Mouse (Mus musculus) left cerebral cortex, adult 9 months (tissue): ENCODE measurements around the gene Mlst8.

Source experiments
- DNase-seq, 2 experiments: peaks; one replicate each; pipeline ENCODE4 v3.0.0; 2022; ENCODE audit warnings: low spot score in 2 of 2

The Mlst8 gene

DNA sequence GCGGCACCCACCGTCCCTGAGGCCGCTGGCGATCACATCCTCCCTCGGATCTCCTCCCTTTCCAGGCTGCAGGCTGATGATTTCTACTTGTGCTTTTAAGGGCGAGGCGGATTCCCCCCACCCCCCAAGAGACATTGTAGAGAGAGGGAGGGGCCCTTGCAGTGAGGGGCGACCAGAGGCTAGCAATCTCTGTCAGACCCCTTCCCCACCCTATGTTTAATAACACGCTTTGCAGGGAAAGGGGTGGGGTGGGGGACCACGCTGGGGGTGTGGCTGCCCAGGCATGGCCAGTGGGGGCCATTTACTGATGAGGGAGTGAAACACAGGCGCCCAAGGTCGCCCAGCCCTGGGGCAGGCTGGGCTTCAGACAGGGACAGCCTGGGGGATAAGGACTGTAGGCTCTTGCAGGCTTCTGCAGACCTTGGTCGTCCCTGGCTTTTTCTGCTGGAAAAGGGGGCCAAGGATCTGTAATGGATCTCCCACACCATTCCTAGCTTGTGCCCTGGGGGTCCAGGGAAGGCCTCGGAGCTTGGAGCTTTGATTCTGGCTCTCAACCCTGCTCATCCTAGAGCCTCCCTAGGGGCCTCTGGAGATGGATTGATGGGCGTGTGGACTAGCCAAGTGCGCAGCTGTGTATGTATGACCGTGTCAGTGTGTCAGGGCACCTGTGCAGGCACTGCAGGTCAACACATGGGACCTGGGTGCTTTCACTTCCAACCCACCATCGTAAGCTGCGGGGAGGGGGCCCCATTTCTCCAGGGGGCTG is 10.6 kb upstream of the Mlst8 start:
- DNase-seq = no peak

DNA sequence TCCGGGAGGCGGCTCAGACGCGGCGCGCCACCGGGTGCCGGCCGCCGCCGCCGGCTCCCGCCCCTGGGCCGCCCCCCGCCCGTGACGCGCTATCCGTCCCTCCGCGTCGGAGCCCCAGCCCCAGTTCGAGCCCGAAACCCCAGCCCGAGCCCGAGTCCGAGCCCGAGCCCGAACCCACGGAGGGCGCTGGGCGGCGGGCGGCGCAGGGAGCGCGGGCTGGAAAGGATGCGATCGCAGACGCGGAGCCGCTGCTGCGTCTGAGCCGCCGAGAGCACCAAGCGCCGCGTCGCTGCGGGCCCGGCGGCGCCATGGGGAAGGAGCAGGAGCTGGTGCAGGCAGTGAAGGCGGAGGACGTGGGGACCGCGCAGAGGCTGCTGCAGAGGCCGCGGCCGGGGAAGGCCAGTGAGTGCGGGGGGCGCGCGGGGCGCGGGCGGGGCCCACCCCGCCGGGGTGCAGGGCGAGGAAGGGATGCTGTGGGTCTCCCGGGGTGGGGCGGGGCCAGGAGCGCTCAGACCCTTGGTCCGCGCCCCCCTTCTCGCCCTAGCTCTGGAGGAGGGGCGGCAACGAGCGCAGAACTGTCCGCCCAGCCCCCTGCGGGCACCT is 9.9 kb upstream of the Mlst8 start:
- DNase-seq = no peak

DNA sequence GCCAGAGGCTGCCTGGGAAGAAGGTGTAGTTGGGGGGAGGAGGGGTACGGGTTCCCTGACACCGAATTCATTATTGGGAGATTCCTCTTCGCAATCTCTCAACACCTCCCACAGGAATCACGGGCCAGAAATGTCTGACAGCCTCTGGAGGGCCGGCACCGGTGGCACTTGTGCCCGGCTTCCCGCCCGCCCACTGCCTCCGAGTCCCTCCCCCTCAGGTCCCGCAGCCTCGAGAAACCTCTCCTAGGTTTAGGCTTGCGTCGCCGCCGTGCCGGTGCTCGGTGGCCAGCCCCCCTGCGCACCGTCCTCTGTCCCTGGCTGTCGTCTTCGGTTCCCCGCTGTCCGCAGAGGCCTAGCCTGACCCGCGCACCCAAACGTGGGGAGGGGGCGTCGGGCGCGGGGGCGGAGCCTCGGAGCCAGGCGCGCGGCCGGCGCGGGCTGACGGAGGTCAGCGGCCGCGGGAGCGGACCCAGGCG is 9.3 kb upstream of the Mlst8 start, which contains the start of gene Caskin1:
Gene Caskin1 (plus strand): TSS at position 416 of the 476 bp plus-strand sequence.
- peak in 1 of 2 experiments; percentile 62 for DNase-seq

DNA sequence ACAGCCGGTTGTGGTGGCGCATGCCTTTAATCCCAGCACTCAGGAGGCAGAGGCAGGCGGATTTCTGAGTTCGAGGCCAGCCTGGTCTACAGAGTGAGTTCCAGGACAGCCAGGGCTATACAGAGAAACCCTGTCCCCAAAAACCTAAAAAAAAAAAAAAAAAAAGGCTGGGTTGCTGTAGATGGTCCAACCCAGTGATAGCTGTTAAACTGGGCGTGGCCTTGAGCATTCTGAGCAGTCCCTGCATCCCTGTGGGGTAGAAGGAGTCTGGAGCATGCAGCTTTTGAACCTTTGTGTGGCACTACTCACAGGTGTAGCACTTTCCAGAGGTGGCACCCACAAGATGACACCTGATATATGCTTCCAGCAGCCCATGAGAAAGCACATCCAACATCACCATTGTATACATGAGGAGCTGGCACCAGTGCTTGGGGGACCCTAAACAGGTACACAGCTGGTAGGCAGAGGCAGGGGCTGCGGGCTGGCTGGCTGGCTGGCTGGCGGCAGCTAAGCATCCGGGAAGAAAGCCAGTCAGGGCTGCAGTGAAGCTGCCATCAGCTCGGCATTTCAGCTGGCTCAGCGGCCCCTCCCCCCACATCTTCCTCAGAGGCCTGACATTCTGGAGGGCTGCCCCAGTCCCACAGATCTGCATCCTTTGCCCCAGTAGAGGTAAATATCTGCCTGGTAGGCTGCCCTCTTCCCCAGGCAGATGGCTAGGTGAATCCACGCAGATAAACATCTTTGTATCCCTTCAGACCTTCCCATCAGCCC is 6.4 kb upstream of the Mlst8 start:
- DNase-seq = no peak

DNA sequence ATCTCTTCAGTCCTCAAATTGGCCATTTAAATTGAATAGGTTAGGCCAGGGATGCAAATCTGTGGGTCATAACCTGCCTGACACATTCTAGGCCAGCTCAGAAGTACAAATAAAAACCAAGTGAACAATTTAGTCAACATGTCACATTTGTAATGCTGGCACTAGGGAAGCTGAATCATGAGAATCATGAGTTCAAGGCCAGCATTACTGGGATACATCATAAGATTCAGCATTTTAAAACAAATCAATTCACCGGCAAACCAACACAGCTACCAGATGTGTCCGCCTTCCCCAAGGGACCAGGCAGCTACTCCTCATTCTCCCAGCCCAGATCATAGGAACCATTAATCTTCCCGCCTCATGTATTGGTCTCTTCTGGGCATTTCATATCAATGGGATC is 4.6 kb upstream of the Mlst8 start:
- no peak for DNase-seq

DNA sequence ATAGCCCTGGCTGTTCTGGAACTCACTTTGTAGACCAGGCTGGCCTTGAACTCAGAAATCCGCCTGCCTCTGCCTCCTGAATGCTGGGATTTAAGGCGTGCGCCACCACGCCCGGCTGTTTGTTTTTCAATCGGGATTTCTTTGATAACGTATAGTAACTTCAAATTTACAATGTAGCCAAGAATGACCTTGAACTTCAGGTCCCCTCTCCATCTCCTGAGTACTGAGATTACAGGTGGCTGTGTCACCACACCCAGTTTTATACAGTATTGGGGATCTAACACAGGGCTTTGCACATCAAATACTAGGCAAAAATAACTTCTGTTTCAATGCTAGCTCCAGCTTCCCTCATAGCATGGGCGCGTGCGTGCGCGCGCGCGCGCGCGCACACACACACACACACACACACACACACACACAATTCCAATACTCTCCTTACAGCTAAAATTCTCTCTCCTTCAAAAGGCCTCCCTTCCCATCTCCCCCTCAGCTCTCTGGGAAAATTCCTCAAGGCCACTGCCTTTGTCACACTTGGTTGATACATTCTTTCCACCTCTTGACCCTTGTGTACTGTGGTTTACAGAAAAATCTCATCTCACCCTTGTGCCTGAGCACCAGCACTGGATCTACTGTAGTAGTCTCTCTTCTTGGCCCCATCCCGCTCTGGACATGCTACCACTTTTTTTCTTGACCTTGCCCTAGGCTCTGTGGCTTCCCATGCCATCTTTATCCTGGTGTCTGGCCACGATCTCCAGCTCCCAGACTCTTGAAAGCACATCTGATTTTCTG is 2.3 kb upstream of the Mlst8 start:
- DNase-seq = no peak

DNA sequence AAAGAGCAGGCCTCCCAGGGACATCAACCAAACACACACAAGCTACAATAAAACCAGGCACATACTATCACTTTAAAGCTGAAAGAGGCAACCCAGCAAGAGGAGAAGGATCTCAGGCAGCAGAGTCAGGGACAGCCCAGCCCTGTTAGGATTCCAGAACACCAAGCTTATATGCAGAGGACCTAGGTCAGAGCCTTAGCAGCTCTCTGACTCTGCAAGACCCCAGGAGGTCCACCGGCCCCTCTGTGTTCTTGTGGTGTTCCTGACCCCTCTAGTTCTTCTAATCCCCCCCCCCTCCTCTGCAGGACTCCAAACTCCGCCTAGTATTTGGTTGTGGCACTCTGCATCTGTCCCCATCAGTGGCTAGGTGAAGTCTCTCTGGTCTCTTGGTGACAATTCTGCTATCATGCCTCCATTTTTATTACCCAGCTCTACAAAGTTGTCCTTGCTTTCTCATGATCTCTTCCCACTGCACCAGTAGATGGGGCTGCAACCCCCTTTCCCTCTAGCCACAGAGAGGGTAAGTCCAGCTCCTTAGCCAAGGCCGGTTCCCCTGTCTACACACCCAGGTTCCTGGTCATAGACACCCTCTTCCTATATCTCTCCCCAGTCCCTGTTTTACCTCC is 1.4 kb upstream of the Mlst8 start:
- DNase-seq = no peak

DNA sequence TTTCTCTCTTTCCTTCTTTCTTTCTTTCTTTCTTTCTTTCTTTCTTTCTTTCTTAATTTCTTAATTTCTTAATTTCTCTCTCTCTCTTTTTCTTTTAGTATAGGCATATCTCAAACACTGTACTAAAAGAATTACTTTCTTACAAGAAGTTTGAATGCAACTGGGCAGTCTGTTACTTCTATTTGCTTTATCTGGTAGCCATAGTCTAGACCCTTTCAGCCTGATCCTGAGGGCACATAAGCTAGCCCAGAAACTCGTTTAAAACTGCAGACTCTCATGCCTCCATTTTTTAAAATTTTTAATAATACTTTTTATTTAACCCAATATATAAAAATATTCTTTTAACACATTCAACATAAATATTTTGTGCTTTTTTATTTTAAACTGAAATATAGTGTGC is 553 bp upstream of the Mlst8 start:
- no peak for DNase-seq

DNA sequence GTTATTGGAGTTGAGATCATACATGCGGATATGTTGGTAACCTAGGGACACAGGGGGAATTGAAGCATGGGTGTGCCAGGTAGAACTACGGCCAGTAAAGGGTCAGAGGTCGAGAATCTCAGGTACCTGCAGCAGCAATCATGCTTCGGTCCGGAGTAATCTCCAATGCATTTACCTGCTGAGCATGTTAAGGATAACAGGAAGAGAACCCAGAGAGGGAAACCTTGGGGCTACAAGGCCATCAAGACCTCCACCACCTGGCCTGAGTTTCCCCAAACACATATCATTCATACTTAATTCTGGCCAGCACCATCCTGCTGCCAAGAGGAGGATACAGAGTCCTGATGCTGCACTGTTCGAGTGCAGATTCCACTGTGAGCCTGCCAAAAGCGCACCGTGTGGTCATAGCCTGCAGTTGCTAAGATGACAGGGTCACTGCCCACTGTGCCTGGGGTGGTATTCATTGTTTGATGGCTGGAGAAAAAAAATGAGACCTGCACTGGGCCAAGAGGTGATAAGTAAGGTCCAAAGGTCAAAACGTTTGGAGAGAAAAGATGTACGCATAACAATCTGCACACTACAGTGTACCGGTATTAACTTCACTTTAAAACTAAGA is 785 bp downstream of the Mlst8 start:
- no peak for DNase-seq

DNA sequence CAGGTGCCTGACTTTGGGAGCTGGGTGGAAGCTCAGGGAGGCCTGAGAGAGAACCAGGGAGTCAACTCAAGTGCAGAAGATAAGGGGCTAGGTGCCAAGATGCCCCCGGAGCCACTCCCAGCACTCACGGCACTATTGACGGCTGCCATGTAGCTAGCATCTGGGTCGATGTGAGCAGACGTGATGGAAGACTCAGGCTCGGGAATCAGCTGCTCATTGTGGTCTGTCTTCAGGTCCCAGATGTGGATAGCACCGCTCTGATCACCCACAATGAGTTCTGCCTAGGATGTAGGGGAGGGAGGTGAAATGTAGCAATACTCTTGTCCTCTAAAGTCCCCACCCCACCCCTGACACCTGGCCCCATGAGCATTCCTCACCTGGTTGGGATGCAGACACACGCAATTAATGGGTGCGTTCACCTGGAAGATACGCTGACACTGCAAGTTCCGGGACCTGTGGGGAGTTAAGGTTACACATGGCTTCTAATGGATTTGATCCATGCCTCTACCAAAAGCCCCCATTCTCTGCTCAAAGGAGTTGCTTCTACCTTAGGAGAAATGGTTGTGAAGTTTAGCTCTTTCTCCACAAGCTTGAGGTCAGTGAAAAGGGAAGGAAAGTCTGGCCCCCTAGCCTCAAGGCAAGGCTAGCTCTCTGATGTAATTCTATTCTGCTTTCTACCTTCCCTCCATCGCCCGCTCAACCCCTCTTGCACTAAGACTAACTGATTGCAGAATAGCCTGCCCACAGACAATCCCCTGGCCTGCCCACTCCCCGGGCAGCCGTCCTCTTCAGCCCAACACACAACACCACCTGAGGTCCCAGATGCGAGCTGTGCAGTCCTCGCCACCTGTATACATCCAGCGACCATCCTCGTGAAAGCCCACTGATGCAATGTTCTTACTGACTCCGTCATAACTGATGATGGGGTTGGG is 1.6 kb downstream of the Mlst8 start:
- no peak for DNase-seq

DNA sequence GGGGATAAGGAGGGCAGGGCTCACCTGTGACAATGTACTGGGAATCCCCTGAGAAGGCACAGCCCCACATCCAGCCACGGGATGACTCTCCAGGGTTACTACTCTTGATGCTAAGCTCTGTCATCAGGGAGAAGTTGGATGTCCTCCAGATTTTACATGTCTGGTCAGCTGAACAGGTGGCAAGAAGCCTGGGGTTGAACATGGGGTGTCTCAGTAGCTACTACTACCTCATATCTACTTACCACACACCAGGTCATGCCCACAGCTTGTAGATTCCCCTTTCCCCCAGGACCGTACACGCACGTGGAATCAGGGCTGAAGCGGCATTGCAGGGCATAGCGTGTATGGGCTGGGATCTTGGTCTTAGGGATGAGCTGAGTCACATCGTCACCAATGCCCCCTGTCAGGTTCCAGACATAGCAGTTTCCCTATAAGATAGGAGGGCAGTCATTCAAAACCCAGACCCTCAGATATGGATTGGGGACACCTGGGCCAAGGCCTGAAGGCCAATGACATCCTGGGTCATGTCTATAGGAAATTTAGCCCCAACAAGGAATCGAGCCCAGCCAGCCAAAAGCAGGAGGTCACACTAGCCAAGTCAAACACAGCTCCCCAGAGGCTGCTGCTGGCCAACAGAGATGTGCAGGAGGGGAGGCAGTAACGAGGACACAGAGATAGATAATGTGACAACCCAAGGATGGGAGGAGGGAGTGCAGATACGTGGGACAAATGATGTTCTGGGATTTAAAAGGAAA is 2.7 kb downstream of the Mlst8 start:
- DNase-seq = no peak

DNA sequence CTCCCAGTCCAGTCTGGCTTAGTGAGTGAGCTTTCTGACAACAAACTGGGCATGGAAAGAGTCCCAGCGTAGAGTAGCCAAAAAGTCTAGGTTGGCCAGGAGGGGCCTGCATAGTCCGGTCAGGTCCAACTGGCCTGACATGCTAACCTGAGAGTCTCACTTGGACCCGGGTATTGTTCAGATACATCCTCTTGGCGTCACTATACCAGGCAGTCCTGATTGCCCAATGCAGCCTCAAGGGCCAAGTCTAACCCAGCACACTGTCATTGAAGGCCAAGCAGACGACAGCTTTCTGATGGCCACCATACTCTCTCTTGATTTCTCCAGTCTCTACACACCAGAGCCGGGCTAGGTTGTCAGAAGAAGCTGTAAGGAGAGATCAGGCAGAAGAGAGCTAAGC is 3.3 kb downstream of the Mlst8 start:
- DNase-seq = no peak

DNA sequence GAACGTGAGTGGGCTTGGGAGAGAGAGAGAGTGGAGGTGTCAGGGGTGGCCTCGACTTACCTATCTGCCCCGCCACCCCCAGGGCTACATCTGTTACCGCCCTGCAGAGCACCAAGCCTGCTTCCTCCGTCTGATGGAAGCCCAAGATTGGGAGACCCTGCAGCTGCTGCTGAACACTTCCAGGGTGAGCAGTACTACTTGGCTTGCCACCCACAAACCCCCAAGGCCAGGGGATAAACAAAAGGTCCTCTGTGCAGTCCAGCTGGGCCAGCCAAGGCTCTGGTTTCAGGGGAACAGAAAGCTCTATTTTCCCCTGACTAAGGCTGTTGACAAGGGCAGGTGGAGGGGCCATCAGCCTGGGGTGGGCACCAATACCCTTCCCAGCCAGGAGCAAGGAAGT is 4.3 kb downstream of the Mlst8 start:
- DNase-seq = peak in 1 of 2 experiments; percentile 62

DNA sequence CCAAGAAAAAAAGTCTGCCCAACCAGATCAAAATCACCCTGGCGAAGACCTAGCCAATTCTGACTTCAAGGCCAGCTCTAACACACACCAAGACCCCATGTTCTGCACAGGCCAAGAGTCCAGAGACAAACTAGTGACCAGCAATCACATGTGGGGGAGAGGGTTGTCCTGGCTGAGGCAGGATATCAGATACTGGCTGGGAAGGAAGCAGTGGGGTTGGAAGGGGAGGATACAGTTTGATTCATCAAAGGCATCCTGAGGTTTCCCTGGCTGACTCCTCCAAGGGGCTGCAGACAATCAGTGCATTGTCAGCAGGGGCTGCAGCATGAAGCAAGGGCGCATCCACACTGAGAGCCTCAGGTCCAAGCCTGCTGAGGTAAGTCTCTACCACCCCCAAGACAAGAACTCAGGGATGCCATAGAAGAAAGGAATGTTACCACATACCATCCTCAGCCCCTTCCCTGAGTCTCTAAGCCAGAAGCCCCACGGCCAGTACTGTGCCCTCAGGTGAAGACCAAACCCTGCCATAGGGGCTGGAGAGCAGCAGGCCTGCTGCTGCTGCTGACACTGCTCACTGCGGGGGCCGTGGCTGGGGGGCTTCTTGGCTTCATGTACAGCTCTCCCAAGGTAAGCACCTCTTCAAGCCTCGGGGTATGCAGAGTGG is 5.1 kb downstream of the Mlst8 start, which contains the start of gene Bricd5:
Gene Bricd5 (plus strand): TSS at position 273 of the 664 bp plus-strand sequence.
- no peak for DNase-seq

DNA sequence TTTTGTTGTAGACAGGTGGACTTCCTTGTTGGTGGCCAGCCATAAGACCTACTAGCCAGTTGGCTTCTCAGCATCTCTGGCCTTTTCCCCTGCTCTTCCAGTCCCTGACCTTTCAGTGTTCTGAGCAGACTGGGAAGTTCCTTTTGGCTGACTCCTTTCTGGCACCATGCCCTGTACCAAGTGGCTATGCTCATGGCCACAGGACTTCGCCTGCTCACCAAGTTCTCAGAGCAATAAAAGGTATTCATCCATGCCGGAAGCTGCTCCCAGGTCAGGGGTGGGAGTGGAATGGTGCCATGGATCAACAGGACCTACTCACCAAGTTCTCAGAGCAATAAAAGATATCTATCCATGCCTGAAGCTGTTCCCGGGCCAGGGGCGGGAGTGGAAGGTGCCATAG is 6.4 kb downstream of the Mlst8 start:
- DNase-seq = no peak

DNA sequence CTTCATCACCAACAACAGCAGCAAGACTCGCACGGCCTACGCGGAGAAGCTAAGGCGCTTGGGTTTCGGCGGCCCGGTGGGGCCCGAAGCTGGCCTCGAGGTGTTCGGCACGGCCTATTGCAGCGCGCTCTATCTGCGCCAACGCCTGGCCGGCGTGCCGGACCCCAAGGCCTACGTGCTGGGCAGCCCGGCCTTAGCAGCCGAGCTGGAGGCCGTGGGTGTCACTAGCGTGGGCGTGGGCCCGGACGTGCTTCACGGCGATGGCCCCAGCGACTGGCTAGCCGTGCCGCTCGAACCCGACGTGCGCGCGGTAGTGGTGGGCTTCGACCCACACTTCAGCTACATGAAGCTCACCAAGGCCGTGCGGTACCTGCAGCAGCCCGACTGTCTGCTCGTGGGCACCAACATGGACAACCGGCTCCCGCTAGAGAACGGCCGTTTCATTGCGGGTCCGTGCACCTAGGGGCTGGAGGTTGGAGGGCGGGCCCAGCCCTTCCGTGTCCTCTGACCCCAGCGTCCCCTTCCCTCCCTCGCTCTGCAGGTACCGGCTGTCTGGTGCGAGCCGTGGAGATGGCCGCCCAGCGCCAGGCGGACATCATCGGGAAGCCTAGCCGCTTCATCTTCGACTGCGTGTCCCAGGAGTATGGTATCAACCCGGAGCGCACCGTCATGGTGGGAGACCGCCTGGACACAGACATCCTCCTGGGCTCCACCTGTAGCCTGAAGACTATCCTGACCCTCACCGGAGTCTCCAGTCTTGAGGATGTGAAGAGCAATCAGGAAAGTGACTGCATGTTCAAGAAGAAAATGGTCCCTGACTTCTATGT is 8.0 kb downstream of the Mlst8 start:
- DNase-seq = no peak

DNA sequence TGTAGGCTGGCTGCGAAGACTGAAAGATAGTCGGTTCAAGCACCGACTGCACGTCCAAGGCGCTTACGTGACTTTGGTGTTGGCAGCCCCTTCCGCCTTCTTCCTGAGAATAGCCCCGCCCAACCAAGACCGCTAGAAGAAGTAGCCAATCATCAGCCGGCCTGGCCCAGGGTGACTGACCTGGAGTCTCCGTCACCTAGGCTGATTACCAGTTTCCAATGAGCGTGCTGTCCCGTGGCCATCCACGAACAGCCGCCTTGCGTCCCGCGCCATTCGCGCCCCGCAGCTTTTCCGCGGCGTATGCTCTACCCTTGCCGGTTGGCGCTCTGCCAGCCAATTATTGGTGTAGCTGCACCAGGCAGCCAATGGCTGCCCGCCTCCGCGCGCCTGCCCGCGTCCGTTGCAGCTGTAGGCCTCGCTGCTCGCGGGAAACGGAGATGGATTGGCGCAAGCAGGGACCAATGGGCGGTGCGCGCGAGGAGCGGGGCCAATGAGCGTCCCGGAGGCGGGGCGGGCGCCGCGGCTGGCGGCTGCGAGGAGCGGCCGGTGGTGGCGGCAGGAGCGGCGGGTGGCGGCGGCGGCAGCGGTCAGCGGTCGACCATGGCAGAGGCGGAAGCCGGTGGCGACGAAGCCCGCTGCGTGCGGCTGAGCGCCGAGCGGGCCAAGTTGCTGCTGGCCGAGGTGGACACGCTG is 8.8 kb downstream of the Mlst8 start, which contains the start of the genes E4f1 and Pgp:
Gene E4f1 (minus strand): TSS at position 404 of the 693 bp plus-strand sequence.
Gene Pgp (plus strand): TSS at position 483 of the 693 bp plus-strand sequence.
- peak; percentile 97 to 99 for DNase-seq
